Mouse (Mus musculus): Measurements from ENCODE around the gene Rai1.
A peak's percentile ranks its signal among the peaks of the same experiment; 100 is the strongest.

Gene Rai1

DNA sequence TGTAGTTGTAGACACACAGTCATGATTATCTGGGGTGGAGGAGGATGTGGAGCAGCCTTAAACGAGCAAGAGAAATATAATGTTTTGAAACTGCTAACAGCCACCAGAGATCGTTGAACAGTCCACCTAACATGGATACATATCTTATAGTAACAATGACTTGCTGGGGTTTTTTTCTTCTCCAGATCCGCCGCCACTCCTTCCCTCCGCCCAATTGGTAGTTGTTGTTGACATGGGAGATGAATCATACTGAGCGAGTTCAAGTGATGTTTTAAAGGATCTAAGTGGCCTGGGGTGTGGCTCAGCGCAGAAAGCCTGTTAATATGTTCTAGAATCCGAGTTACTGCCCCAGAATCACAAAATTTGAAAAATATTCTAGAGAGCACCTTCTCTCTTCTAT is 114.8 kb downstream of the Rai1 start:
- DNase-seq (ENCODE audit: low read depth, low spot score) = peak; percentile 64

DNA sequence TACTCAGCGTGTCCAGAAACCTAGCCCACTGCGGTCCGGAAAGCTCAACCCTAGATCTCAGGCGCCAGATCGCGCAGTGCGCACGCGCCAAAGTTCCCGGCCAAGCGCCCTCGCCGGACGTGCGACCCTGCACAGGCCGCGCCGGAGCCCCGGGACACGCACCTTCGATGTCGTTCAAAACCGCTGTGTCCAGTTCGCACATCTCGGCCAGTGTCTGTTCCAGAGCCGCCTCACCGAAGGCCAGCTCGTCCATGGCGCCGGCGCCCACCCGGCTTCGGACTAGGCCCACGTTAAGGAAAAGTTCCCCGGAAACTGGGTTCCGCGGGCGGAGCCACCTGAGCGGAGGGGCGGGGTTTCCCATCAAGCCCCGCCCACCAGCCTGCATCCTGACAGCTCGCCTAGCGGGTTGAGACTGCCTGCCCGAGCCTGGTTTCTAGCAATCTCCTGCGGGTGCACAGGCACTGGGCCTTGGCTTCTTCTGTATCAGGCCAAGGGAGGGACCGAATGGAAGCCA is 115.5 kb downstream of the Rai1 start:
- DNase-seq (ENCODE audit: low read depth, low spot score) = peak; percentile 95

DNA sequence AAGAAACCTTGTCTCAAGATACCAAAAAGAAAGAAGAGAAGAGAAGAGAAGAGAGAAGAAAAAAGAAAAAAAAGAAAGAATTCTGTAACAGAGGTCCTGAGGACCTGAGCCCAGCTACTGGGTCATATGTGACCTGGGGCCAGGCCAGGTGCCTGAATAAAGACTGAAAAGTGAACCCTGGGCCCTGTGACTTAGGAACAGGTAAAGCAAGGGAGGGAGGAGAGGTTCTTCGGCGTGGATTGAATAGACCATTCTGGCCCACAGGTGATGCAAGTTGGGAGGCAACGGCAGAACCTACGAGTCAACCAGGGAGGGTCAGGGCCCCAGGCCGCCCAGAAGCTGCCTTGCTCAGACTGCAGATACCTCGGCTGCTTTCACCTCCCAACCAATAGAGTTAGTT is 116.6 kb downstream of the Rai1 start:
- DNase-seq (ENCODE audit: low read depth, low spot score) = no peak

DNA sequence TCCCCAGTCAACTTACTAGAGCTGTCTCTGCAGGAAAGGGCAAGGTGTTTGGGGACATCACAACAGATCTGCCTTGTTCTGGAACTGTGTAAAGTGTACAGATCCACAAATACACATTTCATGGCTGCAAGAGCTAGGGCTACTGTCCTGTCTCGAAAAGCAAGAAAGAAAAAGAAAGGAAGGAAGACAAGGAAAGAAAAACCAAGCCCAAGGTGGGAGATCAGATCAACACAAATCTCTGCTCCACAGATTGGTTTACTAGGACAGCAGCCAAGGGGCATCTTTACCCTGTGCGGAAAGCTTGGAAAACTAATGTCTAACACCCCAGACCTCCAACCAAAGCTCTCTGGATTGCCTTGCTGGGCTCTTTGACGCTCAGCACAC is 117.3 kb downstream of the Rai1 start:
- DNase-seq (ENCODE audit: low read depth, low spot score) = no peak

DNA sequence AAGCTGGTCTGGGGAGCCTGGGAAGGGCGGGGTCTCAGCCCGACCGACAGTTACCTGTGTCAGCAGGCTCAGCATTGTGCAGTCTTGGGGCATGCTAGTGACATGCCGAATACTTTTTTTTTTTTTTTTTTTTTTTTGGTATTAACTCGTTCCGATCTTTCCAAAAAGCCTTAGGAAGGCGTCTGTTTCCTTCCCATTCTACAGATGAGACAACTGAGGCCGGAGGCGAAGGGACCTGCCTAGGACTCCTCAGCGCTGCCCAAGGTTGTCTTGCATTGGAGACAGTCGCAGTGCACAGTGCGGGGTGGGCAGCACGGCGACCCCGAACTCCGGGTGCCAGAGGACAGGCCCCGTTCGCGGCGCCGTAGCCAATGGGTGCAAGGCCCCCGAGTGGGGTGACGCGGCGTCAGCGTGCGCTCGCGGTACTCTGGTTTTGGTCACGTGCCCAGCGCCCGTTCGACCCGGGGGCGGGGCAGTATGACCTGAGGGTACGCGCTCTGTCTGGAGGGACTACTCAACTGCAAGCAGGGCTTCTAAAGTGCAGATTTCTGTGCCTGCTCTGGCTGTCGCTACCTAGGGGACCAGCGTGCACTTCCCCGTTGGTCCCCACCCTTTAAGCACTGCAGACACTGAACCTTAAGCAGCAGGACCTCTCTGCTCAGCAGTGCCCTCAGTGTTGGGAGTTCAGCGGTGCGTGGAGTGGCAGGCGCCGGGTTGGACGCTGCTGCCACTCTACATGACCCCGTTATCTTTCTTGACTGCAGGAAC is 117.8 kb downstream of the Rai1 start, which contains the start of gene Srebf1:
Gene Srebf1 (minus strand): TSS at position 113 of the 768 bp plus-strand sequence.
- peak; percentile 90 for DNase-seq (ENCODE audit: low read depth, low spot score)

DNA sequence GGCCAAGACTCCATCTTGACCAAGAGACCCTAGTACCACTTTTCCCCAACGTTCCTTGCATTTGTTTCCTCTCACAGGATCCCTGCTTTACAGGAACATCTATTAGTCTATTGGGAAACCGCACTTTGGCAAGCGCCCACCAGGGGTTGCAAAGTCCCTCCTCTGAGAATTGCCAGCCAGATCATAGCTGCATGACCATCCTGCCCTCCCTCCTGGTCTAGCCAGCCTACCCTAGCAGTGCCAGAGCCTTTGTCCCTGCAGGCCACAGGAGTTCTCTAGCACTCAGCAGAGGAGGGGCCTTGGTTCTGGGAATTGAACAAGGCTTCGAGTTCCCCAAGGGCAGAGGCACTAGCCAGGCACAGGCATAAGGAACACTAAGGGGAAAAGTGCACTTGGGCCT is 119.9 kb downstream of the Rai1 start:
- no peak for DNase-seq (ENCODE audit: low read depth, low spot score)

DNA sequence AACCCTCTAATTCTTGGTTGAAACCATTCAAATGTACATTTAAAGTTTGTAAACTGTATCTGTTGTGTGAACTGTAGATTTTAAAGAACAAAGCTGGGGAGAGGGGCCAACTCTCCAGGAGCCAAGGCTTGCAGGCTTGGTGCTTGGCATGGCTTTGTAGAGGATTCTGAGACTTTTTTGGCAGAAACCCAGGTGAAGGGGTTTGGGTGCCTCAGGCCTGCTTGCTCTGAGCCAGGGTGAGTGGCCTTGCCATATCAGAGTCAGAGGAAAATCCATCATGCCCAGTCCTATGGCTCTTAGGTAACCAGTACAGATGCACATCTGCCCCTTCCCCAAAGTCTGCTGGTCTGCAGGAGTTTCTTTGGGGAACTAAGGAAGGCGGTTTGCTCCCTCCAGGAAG is 121.1 kb downstream of the Rai1 start:
- DNase-seq (ENCODE audit: low read depth, low spot score) = no peak

DNA sequence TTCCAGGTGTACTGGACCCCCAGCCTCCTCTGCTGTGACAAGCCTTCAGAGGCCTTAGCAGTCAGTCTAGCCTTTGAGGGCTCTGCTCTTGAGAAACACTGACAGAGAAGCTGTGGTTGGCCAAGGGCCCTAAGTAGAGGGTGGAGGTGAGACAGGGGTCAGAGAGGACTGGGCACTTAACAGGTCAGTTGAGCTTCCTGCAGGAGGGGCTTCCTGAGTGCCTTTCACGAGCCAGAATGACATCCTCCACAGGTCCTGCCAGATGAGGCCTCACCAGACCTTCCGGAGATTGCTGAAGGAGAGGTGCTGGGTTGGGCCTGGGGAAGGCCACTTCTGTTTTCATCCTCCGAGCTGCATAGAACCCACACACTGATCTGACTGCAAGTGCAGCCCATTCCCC is 123.7 kb downstream of the Rai1 start:
- DNase-seq (ENCODE audit: low read depth, low spot score) = no peak

DNA sequence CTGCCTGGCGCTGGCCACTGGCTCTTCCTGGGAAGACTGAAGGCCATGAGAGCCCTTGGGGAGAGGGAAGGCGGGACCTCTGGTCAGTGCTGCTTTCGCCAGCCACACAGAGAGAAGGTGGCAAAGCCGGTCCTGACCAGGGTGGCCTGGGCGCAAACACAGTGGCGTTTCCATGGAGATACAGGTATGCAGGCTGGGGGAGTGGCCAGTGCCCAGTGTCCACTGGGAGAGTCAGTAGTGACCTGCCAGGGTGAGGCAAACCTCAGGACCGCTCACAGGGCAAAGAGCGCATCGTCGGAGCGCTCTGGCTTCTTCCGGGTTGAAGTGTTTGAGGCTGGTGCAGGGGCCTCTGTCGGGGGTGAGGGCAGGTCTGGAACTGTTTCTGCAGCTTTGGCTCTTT is 125.0 kb downstream of the Rai1 start:
- DNase-seq (ENCODE audit: low read depth, low spot score) = no peak

DNA sequence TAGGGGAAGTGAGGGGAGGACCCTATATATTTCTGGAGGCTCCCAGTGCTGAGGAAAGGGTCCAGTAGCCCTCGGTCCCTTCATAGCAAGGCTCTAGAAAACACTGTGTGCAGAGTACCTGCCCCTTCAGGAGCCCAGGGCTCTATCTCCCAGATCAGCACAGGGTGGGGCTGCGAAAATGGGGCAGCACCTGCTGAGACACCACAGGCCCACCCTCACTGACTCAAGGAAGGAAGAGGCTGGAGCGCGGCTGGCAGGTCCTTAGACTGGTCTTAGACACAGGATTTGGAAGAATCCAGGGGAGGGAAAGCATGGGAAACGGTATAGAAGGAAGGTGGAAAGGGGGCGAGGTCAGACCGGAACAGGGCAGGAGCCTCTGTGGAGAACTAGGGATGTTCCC is 125.7 kb downstream of the Rai1 start:
- no peak for DNase-seq (ENCODE audit: low read depth, low spot score)

DNA sequence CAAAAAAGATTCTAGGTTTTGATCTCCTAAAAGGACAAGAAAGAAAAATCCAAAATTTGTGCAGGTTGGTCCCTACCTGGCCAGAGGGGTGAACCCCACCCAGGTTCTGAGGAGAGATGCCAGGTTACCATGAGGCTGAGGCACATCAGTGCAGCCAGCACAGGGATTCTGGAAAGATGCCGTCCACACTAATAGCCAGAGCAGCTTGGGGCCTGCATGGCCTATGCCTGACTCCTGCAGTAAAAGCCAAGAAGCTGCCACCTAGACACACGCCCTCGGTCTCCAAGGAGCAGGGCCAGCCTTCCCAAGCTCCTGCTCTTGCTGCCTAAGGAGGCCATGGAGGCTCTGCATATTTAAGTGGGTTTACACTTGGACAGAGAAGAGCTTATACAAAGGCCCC is 126.5 kb downstream of the Rai1 start:
- DNase-seq (ENCODE audit: low read depth, low spot score) = no peak

DNA sequence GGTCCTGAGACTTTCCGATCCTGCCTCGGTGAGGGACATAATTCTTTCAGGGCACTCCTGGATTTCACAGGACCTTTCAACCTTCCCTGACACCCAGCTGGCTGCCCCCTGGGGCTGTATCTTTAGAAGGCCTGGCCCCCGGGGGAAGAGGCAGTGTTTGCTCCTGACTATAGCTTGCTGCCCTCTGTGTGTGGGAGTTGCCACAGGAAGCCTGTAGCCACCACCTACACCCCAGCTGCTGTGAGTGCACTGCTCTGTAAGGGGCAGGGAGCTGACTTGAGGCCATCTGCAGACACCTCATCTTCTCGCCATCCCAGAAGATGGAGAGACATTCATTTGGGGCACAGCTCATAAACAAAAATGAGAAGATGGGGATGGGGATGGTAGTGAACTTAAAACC is 127.1 kb downstream of the Rai1 start:
- DNase-seq (ENCODE audit: low read depth, low spot score) = peak; percentile 49

DNA sequence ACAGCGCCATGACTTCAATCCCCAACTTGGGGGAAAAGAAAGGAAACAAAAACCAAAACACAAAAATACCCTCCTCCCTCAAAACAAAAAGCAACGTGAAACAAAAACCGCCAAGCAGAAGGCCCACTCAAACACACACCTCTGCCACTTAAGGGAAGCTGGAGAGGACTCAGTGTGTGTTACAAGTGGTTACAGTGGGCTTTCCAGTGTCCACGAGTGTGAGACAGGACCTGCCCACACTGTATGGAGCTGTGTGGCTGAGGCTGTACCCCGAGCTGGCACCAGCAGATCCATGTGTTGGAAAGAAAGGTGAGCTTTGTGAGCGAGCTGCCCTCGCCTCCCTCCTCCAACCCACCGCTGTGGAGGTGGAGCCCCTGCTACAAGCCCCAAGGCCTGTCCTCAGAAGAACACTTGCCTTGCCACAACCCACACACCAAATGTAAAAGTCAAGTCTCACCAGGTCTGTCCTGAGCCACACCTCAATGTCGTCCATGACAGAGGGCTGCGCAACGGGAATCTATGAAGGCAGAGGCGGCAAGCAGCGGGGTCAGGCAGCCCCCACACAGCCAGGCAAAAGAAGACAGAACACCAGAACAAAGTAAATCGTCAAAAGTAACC is 127.7 kb downstream of the Rai1 start:
- peak; percentile 31 for DNase-seq (ENCODE audit: low read depth, low spot score)

DNA sequence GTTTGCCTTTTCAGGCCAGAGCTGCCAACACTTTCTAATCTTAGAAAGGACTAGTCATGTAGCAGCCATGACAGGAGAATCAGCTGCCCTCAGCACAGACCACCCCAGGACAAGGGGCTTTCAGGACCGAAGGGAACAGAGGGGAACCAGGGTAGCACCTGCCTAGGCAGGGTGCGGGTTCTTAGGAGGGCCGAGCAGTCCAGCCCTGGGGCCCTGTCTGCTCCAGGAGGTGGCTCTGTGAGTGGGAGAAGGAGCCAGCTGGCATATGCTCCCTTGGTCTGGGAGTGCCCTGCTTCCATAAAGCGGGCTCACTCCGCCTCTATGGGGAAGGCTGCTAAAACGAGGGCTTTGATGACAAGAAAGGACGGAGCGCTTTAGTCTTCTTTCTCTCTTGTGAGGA is 128.4 kb downstream of the Rai1 start:
- no peak for DNase-seq (ENCODE audit: low read depth, low spot score)

DNA sequence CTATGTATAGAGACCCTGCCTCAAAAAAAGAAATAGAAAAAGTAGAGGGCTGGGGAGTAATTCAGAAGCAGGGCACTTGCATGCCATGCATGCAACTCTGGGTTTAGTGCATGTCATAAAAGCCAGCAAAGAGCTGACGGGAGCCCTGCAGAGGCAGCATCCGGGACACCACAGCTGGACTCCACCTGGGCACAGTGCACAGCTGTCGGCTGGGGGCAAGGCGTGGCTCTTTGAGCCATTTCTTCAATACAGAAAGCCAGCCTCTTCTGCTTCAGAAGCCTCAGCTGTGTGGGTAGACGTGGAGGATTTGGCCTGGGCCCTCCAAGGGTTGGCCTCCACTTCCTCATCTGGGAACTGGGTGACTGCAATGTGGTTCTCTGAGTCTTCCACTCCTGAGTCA is 130.5 kb downstream of the Rai1 start:
- DNase-seq (ENCODE audit: low read depth, low spot score) = no peak

DNA sequence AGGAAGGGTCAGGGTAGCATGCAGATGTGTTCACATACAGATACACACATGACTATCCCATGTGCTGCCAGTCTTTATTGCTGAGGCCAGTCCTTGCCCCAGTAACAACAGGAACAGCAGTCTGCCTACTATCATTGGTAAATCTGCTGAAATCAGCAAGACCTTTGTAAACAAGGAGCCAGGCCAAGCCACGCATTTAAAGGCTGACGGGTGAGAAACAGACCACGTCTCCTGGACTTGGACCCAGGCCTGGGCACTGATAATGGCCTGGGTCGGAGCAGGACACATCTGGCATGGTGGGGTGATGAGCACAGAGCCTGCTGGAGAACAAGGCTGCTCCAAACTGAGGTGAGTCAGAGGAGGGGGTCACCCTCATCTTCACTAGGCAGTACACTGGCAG is 135.7 kb downstream of the Rai1 start:
- DNase-seq (ENCODE audit: low read depth, low spot score) = no peak

DNA sequence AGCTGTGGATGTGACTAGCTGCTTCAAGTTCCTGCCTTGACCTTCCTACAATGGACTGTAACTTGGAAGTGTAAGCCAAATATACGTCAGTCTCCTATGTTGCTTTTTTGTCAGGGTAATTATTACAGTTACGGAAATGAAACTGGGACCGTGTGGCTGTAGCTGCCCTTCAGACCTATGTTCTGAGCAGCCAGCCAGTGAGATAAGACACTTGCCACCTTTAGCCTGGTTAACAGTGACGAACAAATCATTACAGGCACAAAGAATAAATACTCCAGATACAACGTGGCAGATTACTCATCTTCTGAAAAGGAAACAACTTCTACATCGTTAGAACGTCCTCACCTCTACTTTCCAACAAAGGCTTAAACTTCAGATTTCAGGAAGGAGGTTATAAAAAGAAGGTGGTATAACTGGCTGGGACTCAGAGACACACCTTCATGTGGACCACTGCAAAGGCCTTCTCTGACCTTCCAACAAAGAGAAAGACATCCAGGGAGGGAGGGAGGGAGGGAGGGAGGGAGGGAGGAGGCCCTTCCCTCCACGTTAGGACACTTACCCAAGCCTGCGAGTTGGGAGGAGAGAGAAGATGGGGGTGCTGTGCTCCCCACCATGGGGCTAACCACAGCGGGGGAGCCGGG is 139.8 kb downstream of the Rai1 start:
- no peak for DNase-seq (ENCODE audit: low read depth, low spot score)

DNA sequence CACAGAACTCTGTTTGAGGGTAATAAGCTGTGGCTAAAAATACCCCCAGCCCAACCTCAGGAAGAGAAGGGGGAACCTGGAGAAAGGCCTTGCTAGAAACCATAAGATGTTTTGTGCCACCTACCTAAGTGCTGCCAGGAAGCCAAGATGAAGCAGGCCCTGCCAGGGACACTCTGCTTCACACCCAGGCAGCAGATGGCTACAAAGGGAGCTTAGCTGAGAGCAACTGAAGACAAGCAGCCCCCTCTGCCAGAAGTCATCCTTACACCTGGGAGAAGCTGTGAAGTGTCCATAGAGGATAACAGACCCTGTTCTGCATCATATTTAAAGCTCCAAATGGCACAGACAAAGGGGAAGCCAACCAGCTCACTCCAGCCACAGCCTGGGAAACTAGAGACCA is 141.3 kb downstream of the Rai1 start:
- DNase-seq (ENCODE audit: low read depth, low spot score) = no peak

DNA sequence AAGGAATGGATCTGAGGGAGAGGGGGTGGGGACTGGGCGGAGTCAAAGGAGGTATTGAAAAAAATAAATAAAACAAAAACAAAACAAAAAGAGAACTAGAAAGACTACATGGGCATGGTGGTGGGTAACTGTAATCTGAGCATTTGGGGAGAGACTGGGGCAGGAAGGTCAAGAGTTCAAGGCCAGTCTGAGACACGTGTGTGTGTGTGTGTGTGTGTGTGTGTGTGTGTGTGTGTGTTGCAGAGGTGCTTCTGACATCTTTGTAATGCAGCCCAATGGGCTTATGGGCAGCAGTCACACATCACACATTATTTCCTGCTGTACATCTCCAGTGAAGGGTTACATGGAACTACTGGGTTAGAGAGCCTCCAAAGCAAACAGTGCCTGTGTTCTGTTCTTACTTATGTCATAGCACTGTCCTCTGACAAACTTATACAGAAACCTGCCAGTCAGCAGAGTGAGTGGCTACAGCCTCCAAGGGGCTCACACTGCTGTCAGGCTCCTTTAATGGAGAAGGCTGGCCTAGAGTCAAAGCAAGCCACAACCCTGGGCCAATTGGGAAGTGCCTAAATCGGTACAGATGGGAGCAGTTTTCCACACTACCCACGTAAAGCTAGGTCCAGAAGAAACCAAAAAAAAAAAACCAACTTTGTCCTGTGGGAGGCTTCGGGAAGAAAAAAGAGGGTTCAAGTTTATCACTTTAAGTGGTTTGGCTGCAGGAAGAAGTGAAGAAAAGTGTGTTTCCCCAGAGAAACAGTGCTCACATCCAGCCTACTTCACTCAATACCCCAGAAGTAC is 143.1 kb downstream of the Rai1 start:
- DNase-seq (ENCODE audit: low read depth, low spot score) = no peak
